Mouse (Mus musculus) heart, embryonic 14.5 days (tissue): ENCODE data around the gene Actl6b. TPM values are rescaled to one million over a fixed set of nuclear protein-coding genes. Genes with fewer than 3 reads are reported as not detected.

Experiments
- ATAC-seq: fragments of 200-750 bp; cut with Nextera tagmentation; 2 replicates; pipeline ENCODE4 v1.8.0; 2017; ENCODE audit warnings: low read depth, moderate TSS enrichment; ENCODE audit not compliant: insufficient number of reproducible peaks, insufficient read depth, low FRiP score
- H3K27ac ChIP-seq, 2 experiments: fragments of 200-500 bp in 1 of 2; fragments of 300-500 bp in 1 of 2; sonication (generic) in 1 of 2; replicated peaks in 1 of 2; 2 replicates each; pipeline ENCODE4 v1.5.1; 2012 to 2014; ENCODE audit warnings: low read depth in 2 of 2, low read length in 2 of 2, control low read depth in 1 of 2, mild to moderate bottlenecking in 1 of 2, mixed read lengths in 1 of 2; ENCODE audit not compliant: control insufficient read depth in 1 of 2, insufficient read depth in 1 of 2
- H3K27me3 ChIP-seq: fragments of 300-500 bp; sonication (generic); 2 replicates; pipeline ENCODE4 v1.6.1; 2014; ENCODE audit warnings: mild to moderate bottlenecking, low read length, control low read depth; ENCODE audit not compliant: control insufficient read depth, insufficient read depth
- H3K36me3 ChIP-seq: fragments of 300-500 bp; sonication (generic); 2 replicates; pipeline ENCODE4 v1.6.1; 2014; ENCODE audit warnings: mild to moderate bottlenecking, control low read depth, low read length, mixed read lengths; ENCODE audit not compliant: control insufficient read depth, insufficient read depth
- H3K4me1 ChIP-seq, 2 experiments: fragments of 200-500 bp in 1 of 2; fragments of 300-500 bp in 1 of 2; sonication (generic) in 1 of 2; 2 replicates each; pipeline ENCODE4 v1.6.1; 2012 to 2014; ENCODE audit warnings: low read length in 2 of 2, control low read depth in 1 of 2, mixed read lengths in 1 of 2; ENCODE audit not compliant: control insufficient read depth in 2 of 2, insufficient read depth in 2 of 2
- H3K4me2 ChIP-seq: fragments of 300-500 bp; sonication (generic); 2 replicates; pipeline ENCODE4 v1.6.1; 2014; ENCODE audit warnings: mild to moderate bottlenecking, low read length
- H3K4me3 ChIP-seq, 2 experiments: fragments of 200-500 bp in 1 of 2; fragments of 300-500 bp in 1 of 2; sonication (generic) in 1 of 2; 2 replicates each; pipeline ENCODE4 v1.5.1; 2012 to 2014; ENCODE audit warnings: low read length in 2 of 2, mild to moderate bottlenecking in 2 of 2, control low read depth in 1 of 2, low read depth in 1 of 2, moderate library complexity in 1 of 2; ENCODE audit not compliant: control insufficient read depth in 1 of 2, insufficient read depth in 1 of 2
- H3K9ac ChIP-seq: fragments of 300-500 bp; sonication (generic); 2 replicates; pipeline ENCODE4 v1.6.1; 2014; ENCODE audit warnings: mild to moderate bottlenecking, low read length
- H3K9me3 ChIP-seq: fragments of 300-500 bp; sonication (generic); 2 replicates; pipeline ENCODE4 v1.6.1; 2016; ENCODE audit warnings: low read length, control low read depth; ENCODE audit not compliant: control insufficient read depth
- WGBS: fragments of 180-500 bp; shearing (Covaris S2); extraction: QIAGEN DNeasy Blood & Tissue Kit; methylation state at CpG from one replicate; pipeline ENCODE4 v1.1.7; 2014; 5-methylcytosine and 5-hydroxymethylcytosine counted together
- polyA plus RNA-seq: library from polyadenylated mRNA; unstranded; fragments of >200 nt; fragmentation: Nextera tagmentation; extraction: Ambion mirVana; gene quantifications from 2 replicates; pipeline ENCODE4 v1.2.1, GENCODE M21; 2014

Actl6b gene
- polyA plus RNA-seq, 1 experiment from 2014 or later = 0.31 TPM

DNA sequence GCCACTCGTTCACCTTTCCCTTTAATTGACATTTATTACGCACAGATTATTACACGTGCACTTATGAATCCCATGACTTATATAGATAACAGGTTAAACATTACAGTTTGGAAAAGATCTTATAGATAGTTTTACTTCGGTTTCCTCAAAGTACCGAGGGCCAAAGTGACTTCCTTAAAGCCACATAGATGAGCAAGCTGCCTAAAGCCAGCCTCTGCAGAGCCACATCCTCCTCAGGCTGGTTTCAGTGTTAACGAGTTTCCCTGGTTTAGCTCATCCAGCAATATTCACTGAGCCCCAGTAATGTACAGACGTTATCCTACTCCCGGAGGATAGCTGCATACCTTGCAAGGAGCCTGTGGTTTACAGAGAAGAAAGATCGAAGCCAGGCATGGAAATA, 18.0 kb upstream of the Actl6b start:
- Histone ChIP-seq H3K4me3 (no peak overlapping the region), H3K4me1 (peaks cover 4 to 11% of the 10 kb centered on the region in 2 experiments), H3K36me3 (peaks cover under 1% of the 10 kb centered on the region; the same call in 1 of the 2 replicates), H3K9ac (no peak overlapping the region), H3K4me2 (no peak overlapping the region), H3K27me3 (no peaks in the 10 kb centered on the region), H3K27ac (no peak overlapping the region), H3K9me3 (no peaks in the 10 kb centered on the region)
- no peak for ATAC-seq
- 75% methylated on average over 9 of the region's 9 CpGs for WGBS

DNA sequence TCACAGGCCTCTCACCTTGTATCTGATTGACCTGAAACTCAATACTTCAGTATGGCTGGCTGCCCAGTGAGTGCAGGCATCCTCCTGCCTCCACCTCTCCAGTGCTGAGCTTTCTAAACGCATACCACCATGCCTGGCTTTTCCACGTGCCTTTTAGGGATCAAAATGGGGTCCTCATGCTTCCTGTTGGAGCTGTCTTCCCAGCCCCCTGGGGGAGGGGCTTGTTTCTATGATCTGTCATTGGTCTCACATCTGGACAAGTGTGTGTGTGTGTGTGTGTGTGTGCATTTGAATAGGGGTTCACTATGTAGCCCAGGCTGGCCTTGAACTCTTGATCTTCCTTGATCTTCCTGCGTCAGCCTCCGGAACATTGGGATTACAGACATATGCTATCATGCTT, 15.9 kb upstream of the Actl6b start:
- 59% methylated on average over 4 of the region's 4 CpGs for WGBS
- no peaks in the 10 kb centered on the region for H3K27me3 ChIP-seq

DNA sequence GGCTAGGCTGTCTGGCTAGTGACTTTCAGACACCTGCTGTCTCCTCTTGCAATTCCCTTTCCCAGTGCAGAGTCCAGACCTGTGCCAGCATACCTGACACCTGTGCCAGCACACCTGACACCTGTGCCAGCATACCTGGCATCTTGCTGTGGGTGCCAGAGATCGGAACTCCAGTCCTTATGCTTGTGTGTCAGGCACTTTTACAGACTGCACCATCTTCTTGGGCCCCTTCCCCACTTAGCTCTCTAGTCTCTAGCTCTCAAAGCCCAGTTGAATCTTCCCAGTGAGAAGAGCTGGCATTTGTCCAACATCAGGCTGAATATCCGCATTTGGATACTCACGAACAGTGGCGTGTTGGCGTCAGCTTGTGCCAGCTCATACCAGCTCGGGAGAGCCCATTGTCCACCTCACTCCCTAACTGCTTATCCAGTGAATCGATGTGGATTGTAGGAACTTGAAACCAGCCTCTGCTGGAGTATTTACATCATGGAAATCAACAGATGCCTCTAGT, 14.0 kb upstream of the Actl6b start:
- ATAC-seq = no peak
- no peak overlapping the region for H3K27ac ChIP-seq
- no peaks in the 10 kb centered on the region for H3K36me3 ChIP-seq
- no peaks in the 10 kb centered on the region for H3K27me3 ChIP-seq
- H3K4me1 ChIP-seq = peaks cover 3 to 6% of the 10 kb centered on the region in 2 experiments; a peak in 3 of 4 replicates
- H3K4me2 ChIP-seq = no peak overlapping the region
- no peaks in the 10 kb centered on the region for H3K9me3 ChIP-seq
- whole genome bisulfite sequencing = 34% methylated on average over 7 of the region's 7 CpGs
- no peak overlapping the region for H3K4me3 ChIP-seq
- H3K9ac ChIP-seq = 0 out of 2 replicates have a peak overlapping the region, but pooled peaks have one; percentile 16

More for the DNA sequence above, 15.9 kb upstream of the Actl6b start:
- H3K4me2 ChIP-seq = no peak overlapping the region
- H3K9ac ChIP-seq = no peak overlapping the region
- no peaks in the 10 kb centered on the region for H3K36me3 ChIP-seq
- H3K27ac ChIP-seq = no peak overlapping the region
- ATAC-seq = no peak
- H3K4me3 ChIP-seq = no peak overlapping the region
- H3K9me3 ChIP-seq = no peaks in the 10 kb centered on the region
- peaks cover 3 to 6% of the 10 kb centered on the region in 2 experiments; a peak in 3 of 4 replicates for H3K4me1 ChIP-seq

DNA sequence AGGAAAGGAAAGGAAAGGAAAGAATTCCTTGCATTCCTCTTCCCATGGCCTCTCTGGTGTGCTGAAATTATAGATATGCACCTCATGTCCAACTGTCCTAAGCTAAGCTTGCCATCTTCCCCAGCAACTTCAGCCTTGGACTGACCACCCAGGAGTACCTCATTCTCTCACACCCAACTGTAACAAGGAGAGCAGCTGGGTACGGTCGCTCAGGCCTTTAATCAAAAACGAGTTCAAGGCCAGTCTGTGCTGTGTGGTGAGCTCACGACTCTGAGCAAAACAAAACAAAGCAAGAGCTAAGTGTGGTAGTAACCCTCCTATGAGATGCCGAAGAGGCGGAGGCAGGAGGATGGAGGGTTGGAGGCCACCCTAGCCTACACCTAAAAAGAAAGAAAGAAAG, 12.3 kb upstream of the Actl6b start:
- Histone ChIP-seq H3K4me2 (no peak overlapping the region), H3K9me3 (no peaks in the 10 kb centered on the region), H3K36me3 (no peaks in the 10 kb centered on the region), H3K4me3 (no peak overlapping the region), H3K27me3 (no peaks in the 10 kb centered on the region), H3K9ac (no peak overlapping the region), H3K4me1 (peaks cover 3 to 6% of the 10 kb centered on the region in 2 experiments; a peak in 3 of 4 replicates), H3K27ac (no peak overlapping the region)
- ATAC-seq = no peak
- WGBS = 69% methylated on average over 6 of the region's 6 CpGs

DNA sequence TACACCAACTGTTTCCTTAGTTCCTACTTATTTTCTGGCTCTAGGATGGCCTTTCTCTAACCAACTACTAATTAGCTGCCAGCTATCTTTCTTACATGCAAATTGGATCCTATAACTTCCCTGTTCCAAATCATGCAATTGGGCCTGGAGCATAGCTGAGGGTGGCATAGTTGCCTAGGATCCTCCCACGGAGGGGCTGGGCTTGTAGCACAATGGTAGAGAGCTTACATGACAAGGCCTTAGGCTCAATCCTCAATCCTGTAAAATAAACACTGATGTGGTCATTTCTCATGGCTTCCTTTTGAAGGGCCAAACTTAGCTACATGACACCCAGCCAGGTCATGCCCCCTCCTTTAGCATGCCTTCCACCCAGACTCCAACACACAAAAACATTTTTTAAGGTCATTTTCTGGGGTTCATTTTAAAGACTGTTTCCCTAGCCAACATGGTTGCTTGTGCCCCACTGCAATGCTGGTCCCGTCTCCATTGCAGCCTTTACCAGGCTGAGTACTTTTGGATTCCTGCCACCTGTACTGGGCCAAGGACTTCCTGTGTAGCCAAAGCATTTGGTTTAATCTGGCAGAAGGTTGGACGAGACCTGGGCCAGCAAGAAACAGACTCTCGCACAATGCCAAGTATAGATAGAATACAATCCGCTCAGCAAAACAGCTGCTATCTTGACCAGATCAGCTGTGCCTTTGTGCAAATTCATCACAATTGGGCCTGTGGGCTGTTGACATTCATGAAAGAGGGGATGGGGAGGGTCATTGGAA, 11.4 kb upstream of the Actl6b start:
- H3K36me3 ChIP-seq = no peaks in the 10 kb centered on the region
- 60% methylated on average over 5 of the region's 5 CpGs for WGBS
- H3K4me1 ChIP-seq = peaks cover 3 to 6% of the 10 kb centered on the region in 2 experiments; a peak in 3 of 4 replicates
- no peak overlapping the region for H3K27ac ChIP-seq
- no peak for ATAC-seq
- H3K4me2 ChIP-seq = no peak overlapping the region
- no peaks in the 10 kb centered on the region for H3K27me3 ChIP-seq
- no peak overlapping the region for H3K4me3 ChIP-seq
- no peak overlapping the region for H3K9ac ChIP-seq
- no peaks in the 10 kb centered on the region for H3K9me3 ChIP-seq

DNA sequence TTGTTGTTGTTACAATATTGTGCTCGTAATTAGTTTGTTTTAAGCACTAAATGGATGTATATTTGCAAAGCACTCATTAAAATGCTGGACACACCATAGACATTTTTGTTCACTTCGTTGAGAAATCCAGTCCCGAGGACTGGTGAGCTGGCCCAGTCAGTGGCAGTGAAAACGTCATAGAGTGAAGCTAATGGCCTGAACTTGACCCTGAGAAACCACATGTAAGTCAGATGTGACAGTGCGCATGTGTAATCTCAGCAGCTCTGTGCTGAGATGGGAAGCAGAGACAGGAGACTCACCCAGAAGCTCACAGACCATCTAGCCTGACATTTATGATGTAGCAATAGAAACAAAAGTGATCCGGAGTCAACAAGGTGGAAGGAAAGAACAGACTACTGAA, 8.4 kb upstream of the Actl6b start:
- no peak overlapping the region for H3K4me2 ChIP-seq
- no peak for ATAC-seq
- H3K36me3 ChIP-seq = no peaks in the 10 kb centered on the region
- H3K4me3 ChIP-seq = no peak overlapping the region
- no peaks in the 10 kb centered on the region for H3K27me3 ChIP-seq
- no peak overlapping the region for H3K27ac ChIP-seq
- H3K4me1 ChIP-seq = no peaks in the 10 kb centered on the region
- 60% methylated on average over 6 of the region's 6 CpGs for WGBS
- H3K9ac ChIP-seq = no peak overlapping the region
- no peaks in the 10 kb centered on the region for H3K9me3 ChIP-seq

DNA sequence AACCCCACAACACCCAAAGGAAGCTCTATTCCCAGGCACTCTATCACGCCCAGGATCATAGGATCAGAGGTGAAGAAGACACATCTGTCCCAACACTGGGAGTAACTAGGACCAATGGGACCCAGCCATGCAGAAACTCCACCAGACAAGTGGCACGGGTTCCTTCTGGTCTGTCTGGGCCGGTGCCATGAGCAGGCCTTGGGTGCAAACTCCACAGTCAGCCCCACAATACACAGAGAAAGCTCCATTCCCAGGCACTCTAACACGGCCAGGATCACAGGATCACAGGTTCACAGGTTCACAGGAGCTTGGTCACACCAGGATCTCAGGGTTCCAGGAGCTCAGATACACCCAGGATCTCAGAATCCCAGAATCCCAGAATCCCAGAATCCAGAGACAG, 7.7 kb upstream of the Actl6b start:
- no peak overlapping the region for H3K9ac ChIP-seq
- no peak overlapping the region for H3K27ac ChIP-seq
- no peak overlapping the region for H3K4me2 ChIP-seq
- H3K36me3 ChIP-seq = no peaks in the 10 kb centered on the region
- H3K4me3 ChIP-seq = no peak overlapping the region
- WGBS = 70% methylated on average over 4 of the region's 4 CpGs
- no peaks in the 10 kb centered on the region for H3K9me3 ChIP-seq
- H3K4me1 ChIP-seq = no peaks in the 10 kb centered on the region
- no peak for ATAC-seq
- no peaks in the 10 kb centered on the region for H3K27me3 ChIP-seq
